Mouse (Mus musculus): ENCODE results near the gene Cryzl2.

Gene Cryzl2

GRCm38 (mm10) chr1:157470761-157471386 lies 12.5 kb downstream of the Cryzl2 start:
- in situ Hi-C loops (cut with MboI; ENCODE audit: low sequenced_read_pairs), result no loop called here

GRCm38 (mm10) chr1:157472716-157473115 lies 14.3 kb downstream of the Cryzl2 start:
- in situ Hi-C loops (cut with MboI; ENCODE audit: low sequenced_read_pairs), result no loop called here

- in situ Hi-C loops (cut with MboI; ENCODE audit: low sequenced_read_pairs), result no loop called here
Observed at GRCm38 (mm10) chr1:157474865-157475264, 16.5 kb downstream of the Cryzl2 start.

- in situ Hi-C loops (cut with MboI; ENCODE audit: low sequenced_read_pairs), result no loop called here
Observed at GRCm38 (mm10) chr1:157476231-157476630, 17.9 kb downstream of the Cryzl2 start.

- in situ Hi-C loops (cut with MboI; ENCODE audit: low sequenced_read_pairs), result no loop called here
Observed at GRCm38 (mm10) chr1:157480090-157480489, 21.7 kb downstream of the Cryzl2 start.

GRCm38 (mm10) chr1:157480901-157481300 lies 22.5 kb downstream of the Cryzl2 start:
- in situ Hi-C loops (cut with MboI; ENCODE audit: low sequenced_read_pairs), result no loop called here

GRCm38 (mm10) chr1:157481666-157482065 lies 23.3 kb downstream of the Cryzl2 start:
- in situ Hi-C loops (cut with MboI; ENCODE audit: low sequenced_read_pairs), result no loop called here

GRCm38 (mm10) chr1:157484161-157484560 lies 25.8 kb downstream of the Cryzl2 start:
- in situ Hi-C loops (cut with MboI; ENCODE audit: low sequenced_read_pairs), result no loop called here

GRCm38 (mm10) chr1:157500657-157501056 lies 42.3 kb downstream of the Cryzl2 start:
- in situ Hi-C loops (cut with MboI; ENCODE audit: low sequenced_read_pairs), result no loop called here

- in situ Hi-C loops (cut with MboI; ENCODE audit: low sequenced_read_pairs), result no loop called here
Observed at GRCm38 (mm10) chr1:157501352-157501945, 43.1 kb downstream of the Cryzl2 start.

- in situ Hi-C loops (cut with MboI; ENCODE audit: low sequenced_read_pairs), result no loop called here
Observed at GRCm38 (mm10) chr1:157503071-157503470, 44.7 kb downstream of the Cryzl2 start.

GRCm38 (mm10) chr1:157506522-157506921 lies 48.1 kb downstream of the Cryzl2 start, which contains the start of gene Sec16b:
Gene Sec16b (plus strand): TSS chr1:157506728.
- in situ Hi-C loops (cut with MboI; ENCODE audit: low sequenced_read_pairs), result no loop called here

GRCm38 (mm10) chr1:157506995-157507595 lies 48.7 kb downstream of the Cryzl2 start:
- in situ Hi-C loops (cut with MboI; ENCODE audit: low sequenced_read_pairs), result no loop called here

GRCm38 (mm10) chr1:157507814-157508213 lies 49.4 kb downstream of the Cryzl2 start:
- in situ Hi-C loops (cut with MboI; ENCODE audit: low sequenced_read_pairs), result no loop called here

- in situ Hi-C loops (cut with MboI; ENCODE audit: low sequenced_read_pairs), result no loop called here
Observed at GRCm38 (mm10) chr1:157512690-157513448, 54.5 kb downstream of the Cryzl2 start.

GRCm38 (mm10) chr1:157513559-157513958 lies 55.2 kb downstream of the Cryzl2 start:
- in situ Hi-C loops (cut with MboI; ENCODE audit: low sequenced_read_pairs), result no loop called here

- in situ Hi-C loops (cut with MboI; ENCODE audit: low sequenced_read_pairs), result no loop called here
Observed at GRCm38 (mm10) chr1:157514298-157514697, 55.9 kb downstream of the Cryzl2 start.

GRCm38 (mm10) chr1:157516838-157517808 lies 58.7 kb downstream of the Cryzl2 start:
- in situ Hi-C loops (cut with MboI; ENCODE audit: low sequenced_read_pairs), result no loop called here

GRCm38 (mm10) chr1:157518111-157518523 lies 59.7 kb downstream of the Cryzl2 start:
- in situ Hi-C loops (cut with MboI; ENCODE audit: low sequenced_read_pairs), result no loop called here

GRCm38 (mm10) chr1:157519396-157519795 lies 61.0 kb downstream of the Cryzl2 start:
- in situ Hi-C loops (cut with MboI; ENCODE audit: low sequenced_read_pairs), result no loop called here

Measured in CH12F3 (cell line).